Mouse (Mus musculus): ENCODE data around the gene Ccdc142.
A peak's percentile ranks its signal among the peaks of the same experiment; 100 is the strongest.

The Ccdc142 gene

GRCm38 (mm10) chr6:83101316-83101687 is at the start of gene Ccdc142, which contains the start of gene Gm42688:
TSS of gene Ccdc142 (plus strand) at chr6:83101601.
TSS of gene Gm42688 (plus strand) at chr6:83101617.
- DNase-seq (ENCODE audit: low spot score), result peak; percentile 82

GRCm38 (mm10) chr6:83053136-83053960 is 48.1 kb upstream of the Ccdc142 start:
- DNase-seq (ENCODE audit: low spot score), result no peak

GRCm38 (mm10) chr6:83054074-83054851 is 47.1 kb upstream of the Ccdc142 start, which contains the start of gene Aup1:
TSS of gene Aup1 (plus strand) at chr6:83054521.
- peak; percentile 93 for DNase-seq (ENCODE audit: low spot score)

GRCm38 (mm10) chr6:83054871-83055431 is 46.5 kb upstream of the Ccdc142 start, which contains the start of gene Htra2:
TSS of gene Htra2 (minus strand) at chr6:83055273.
- DNase-seq (ENCODE audit: low spot score), result no peak

GRCm38 (mm10) chr6:83057790-83058189 is 43.6 kb upstream of the Ccdc142 start, which contains the start of gene Dqx1:
TSS of gene Dqx1 (plus strand) at chr6:83057844.
- no peak for DNase-seq (ENCODE audit: low spot score)

- DNase-seq (ENCODE audit: low spot score), result no peak
These were observed 42.7 kb upstream of the Ccdc142 start for GRCm38 (mm10) chr6:83058725-83059124.

- no peak for DNase-seq (ENCODE audit: low spot score)
These were observed 35.4 kb upstream of the Ccdc142 start for GRCm38 (mm10) chr6:83065995-83066394.

GRCm38 (mm10) chr6:83066441-83066840 is 35.0 kb upstream of the Ccdc142 start:
- DNase-seq (ENCODE audit: low spot score), result no peak

GRCm38 (mm10) chr6:83068221-83068620 is 33.2 kb upstream of the Ccdc142 start:
- no peak for DNase-seq (ENCODE audit: low spot score)

GRCm38 (mm10) chr6:83068706-83069487 is 32.5 kb upstream of the Ccdc142 start:
- DNase-seq (ENCODE audit: low spot score), result no peak

GRCm38 (mm10) chr6:83069488-83070246 is 31.7 kb upstream of the Ccdc142 start:
- no peak for DNase-seq (ENCODE audit: low spot score)

- DNase-seq (ENCODE audit: low spot score), result no peak
These were observed 31.3 kb upstream of the Ccdc142 start, which contains the start of gene Tlx2 for GRCm38 (mm10) chr6:83070247-83070310. TSS of gene Tlx2 (minus strand) at chr6:83070293.

- DNase-seq (ENCODE audit: low spot score), result no peak
These were observed 30.8 kb upstream of the Ccdc142 start for GRCm38 (mm10) chr6:83070311-83071219.

GRCm38 (mm10) chr6:83071220-83071619 is 30.2 kb upstream of the Ccdc142 start:
- DNase-seq (ENCODE audit: low spot score), result no peak

- no peak for DNase-seq (ENCODE audit: low spot score)
These were observed 26.4 kb upstream of the Ccdc142 start for GRCm38 (mm10) chr6:83074979-83075378.

- peak; percentile 35 for DNase-seq (ENCODE audit: low spot score)
These were observed 23.6 kb upstream of the Ccdc142 start, which contains the start of gene Pcgf1 for GRCm38 (mm10) chr6:83077630-83078323. TSS of gene Pcgf1 (plus strand) at chr6:83077869.

- DNase-seq (ENCODE audit: low spot score), result peak; percentile 99
These were observed 23.0 kb upstream of the Ccdc142 start for GRCm38 (mm10) chr6:83078324-83078858.

- no peak for DNase-seq (ENCODE audit: low spot score)
These were observed 21.2 kb upstream of the Ccdc142 start for GRCm38 (mm10) chr6:83080210-83080609.

- no peak for DNase-seq (ENCODE audit: low spot score)
These were observed 17.9 kb upstream of the Ccdc142 start for GRCm38 (mm10) chr6:83083497-83083896.
